Mouse (Mus musculus) cerebellum, adult 11 months (tissue): ENCODE data around the gene Tctn1.

Experiments
- DNase-seq: peaks from one replicate; pipeline ENCODE4 v3.0.0; 2022

Tctn1 gene

DNA sequence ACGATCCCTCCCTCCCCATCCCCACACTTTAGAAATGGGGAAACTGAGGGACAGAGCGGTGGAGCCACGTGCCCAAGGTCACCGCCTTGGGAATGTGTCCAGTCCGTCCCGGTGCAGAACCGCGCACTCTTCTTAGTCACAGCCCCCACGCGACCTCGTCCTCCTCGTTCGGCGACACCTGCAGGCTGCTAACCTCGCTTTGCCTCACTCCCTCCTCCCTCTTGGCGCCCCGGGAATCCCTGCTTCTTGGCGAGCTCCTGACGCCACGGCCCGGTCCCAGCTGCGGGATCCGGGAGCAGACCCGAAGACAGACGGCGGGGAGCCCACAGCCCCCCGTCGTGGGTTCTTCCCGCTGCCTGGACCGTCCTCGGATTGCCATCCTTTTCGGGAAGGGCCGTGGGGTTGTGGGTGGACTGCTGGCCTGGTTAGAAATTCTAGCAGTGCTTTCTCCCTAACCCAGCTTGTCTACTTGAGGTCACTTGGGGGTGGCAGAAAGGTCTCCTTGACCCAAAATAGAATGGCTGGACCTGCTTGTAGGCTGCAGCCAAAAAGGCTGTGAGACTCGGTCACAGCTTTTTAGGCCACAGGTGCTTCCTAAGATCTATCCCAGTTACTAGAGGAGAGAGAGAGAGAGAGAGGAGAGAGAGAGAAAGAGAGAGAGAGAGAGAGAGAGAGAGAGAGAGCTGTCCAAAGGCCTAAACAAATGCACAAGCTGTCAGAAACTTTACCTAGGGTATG lies 20.9 kb upstream of the Tctn1 start:
- peak; percentile 67 for DNase-seq

GRCm38 (mm10) chr5:122284183-122285028 lies 20.1 kb upstream of the Tctn1 start, which contains the start of gene Pptc7:
Pptc7 (plus strand) TSS chr5:122284365.
- peak; percentile 83 for DNase-seq

DNA sequence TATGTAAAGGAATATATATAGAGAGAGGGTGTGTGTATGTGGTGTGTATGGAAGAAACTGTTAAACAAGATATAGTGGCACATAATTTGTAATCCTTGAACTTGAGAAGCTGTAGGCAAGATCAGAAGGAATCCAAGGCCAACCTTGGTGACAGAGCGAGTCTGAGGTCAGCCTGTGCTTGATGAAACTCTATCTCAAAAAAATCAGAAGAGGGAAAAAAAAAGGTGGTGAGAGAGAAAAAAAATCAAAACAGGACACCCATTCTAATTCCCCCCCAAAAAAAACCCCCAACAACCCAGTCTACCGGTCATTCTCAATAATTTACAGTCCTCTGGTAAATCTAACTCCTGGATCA lies 19.5 kb upstream of the Tctn1 start:
- no peak for DNase-seq

DNA sequence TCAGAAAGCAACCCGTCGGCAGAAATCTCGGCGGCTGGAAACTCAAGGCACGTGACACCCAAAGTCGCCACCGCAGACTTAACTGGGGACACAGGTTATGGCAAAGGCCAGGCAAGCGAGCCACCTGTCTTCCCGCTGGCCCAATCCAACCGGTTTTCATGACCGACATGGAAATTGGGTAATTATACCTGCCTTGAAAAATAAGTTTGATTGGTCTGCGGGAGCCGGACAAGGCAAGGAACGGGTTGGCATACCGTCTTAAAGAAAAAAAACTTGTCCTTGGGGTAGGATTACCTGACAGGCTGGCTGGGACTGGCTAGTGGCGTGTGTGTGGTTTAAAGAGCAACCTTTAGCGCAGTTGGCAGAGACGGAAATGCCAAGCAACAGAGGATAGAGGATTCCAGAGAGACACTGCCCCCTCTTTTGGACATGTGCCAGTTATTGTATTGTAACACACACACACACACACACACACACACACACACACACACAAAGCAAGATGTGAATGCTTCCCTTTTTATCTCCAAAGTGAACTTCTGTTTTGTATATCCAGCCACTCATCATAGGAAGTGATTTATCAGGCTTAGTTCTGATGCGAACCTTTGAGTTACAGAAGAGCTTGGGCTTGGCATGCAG lies 16.7 kb upstream of the Tctn1 start:
- DNase-seq: no peak

DNA sequence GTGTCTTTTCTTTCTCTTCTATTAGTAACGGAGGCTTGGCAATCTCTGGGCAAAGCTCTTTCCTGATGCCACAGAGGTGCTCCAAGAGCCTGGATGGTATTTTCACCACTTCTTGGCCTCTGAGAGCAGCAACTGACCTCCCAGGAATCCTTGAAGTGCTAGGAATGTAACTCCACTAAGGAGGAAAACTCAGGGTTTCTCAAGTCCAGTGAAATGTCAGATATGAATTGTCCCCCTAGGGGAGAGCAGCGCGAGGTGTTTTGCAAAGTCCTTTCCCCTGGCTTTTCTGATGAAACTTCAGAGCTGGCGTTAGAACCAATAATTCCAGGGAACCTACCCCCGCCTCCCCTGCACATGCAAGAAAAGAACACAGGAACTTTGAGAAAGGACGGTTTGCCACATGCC lies 16.2 kb upstream of the Tctn1 start:
- no peak for DNase-seq

- DNase-seq: no peak
Observed at GRCm38 (mm10) chr5:122279799-122280421, 15.7 kb upstream of the Tctn1 start.

- peak; percentile 57 for DNase-seq
Observed at GRCm38 (mm10) chr5:122278946-122279345, 14.7 kb upstream of the Tctn1 start.

DNA sequence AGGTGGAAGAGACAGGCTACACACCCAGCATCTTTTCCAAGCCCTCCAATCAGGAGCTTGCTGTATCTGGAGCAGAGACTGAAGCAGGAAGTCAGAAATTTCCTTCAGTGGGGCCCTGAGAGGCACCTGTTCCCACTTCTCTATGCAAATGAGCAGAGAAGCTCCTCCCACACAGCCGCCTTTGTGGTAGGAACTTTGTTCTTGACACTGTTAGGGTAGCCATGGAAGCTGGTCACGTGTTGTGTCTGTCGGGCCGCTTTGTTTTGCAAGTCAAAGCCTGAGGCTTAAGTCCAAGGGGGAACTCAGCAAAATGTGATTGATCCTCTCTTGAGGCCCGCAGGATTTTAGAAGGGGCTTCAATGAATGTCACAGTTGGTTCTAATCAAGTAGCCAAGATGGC lies 10.5 kb upstream of the Tctn1 start:
- no peak for DNase-seq

DNA sequence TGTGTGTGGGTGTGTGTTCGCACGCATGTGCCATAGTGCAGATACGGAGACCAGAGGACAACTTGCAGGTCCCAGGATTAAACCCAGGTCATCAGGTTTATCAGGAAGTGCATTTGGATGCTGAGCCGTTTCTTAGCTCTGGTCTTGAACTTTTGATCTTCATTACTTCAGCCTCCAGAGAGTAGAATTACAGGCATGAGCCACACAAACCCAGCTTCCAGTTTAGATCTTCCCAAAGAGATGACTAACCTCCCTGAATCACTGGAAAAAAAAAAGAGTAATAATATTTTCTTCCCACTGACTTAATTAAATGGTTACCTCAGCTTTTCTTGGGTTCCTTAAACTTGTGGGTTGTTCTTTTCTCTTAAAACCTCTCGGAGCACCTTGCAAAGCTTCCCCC lies 8.6 kb upstream of the Tctn1 start:
- DNase-seq: no peak

- DNase-seq: no peak
Observed at GRCm38 (mm10) chr5:122268858-122269604, 4.8 kb upstream of the Tctn1 start.

- DNase-seq: peak; percentile 70
Observed at GRCm38 (mm10) chr5:122267899-122268298, 3.6 kb upstream of the Tctn1 start.

DNA sequence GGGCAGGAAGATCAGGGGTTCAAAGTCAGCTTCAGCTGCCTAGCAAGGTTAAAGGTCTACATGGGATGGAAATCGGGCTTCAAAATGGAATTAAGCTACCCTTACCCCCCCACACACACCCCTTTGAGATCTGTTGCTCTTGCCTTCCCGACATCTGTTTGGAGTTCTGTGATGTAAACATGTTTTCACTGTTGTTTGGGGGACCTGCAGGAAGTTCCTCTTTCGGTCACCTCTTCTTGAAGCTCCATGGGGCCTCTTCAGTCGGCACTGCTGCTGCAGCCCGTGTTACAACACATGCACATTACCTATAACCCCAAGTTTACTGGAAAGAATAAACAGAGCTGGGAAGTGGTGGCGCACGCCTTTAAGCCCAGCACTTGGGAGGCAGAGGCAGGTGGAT lies 2.9 kb upstream of the Tctn1 start:
- DNase-seq: no peak

GRCm38 (mm10) chr5:122265942-122266341 lies 1.7 kb upstream of the Tctn1 start:
- DNase-seq: no peak

DNA sequence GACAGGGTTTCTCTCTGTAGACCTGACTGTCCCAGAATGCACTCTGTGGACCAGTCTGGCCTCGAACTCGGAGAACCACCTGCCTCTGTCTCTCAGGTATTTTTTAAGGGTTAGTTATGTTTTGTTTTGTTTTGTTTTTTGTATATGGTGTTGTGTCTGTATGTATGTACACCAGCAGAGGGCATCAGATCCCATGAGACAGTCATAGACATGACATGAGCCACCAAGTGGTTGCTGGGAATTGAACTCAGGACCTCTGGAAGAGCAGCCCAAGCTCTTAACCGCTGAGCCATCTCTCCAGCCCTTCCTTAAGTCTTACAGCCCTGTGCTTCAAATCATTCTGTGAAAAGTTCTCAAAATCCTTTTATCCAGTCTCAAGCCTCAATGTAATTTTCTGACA lies 927 bp upstream of the Tctn1 start:
- DNase-seq: no peak

GRCm38 (mm10) chr5:122262104-122262503 lies 2.2 kb downstream of the Tctn1 start:
- DNase-seq: no peak

DNA sequence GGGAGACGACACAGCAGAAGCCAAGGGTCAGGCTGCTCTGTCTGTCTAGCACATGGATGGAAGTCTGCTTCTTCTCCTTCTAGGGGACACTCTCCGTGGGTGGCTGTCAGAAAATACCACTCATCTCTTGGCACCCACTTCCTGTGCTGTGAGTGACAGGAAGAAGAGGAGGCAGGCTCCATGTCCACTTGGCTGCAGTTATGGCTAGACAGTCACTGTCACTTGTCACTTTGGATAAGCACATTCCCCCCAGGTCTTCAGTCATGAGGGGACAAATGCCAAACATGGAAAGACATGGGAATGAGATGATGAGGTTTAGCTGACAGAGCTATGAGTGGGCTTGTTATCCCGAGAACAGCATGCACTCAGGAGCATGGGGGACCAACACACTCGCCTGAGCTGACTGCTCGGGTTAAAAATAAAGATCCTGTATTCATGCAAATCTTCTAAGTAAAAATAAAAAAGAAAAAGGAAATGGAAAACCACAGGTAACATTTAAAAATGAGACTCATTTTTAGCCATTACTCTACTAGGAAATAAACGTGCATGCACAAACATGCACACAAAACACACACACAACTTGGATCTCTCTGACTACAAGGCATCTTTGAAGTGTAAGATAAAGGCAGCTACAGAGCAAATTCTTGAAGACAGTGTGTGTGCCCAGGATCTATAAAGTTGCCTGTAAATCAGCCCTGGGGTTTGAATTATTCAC lies 6.1 kb downstream of the Tctn1 start:
- no peak for DNase-seq

- DNase-seq: no peak
Observed at GRCm38 (mm10) chr5:122251895-122252606, 12.2 kb downstream of the Tctn1 start.

GRCm38 (mm10) chr5:122249281-122249680 lies 15.0 kb downstream of the Tctn1 start:
- DNase-seq: peak; percentile 39

- no peak for DNase-seq
Observed at GRCm38 (mm10) chr5:122247934-122248333, 16.3 kb downstream of the Tctn1 start.

DNA sequence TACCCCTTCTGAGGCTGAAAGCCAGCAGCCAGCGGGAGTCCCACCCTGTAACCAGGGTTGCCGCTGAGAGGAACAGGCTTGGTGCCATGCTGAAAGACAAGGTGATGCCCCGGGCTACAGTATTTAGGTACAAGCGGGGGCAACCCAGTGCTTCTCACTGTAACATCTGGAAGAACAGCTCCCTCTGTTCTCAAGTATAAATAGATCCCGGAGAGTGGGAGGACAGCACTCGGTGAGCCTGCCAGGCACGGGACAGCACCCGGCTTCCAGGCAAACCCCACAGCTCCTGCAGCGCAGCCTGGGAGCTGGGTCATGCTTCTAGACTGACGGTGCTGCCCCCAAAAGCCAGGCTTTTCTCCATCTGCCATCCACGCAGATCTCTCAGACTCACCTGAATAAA lies 16.7 kb downstream of the Tctn1 start:
- DNase-seq: no peak

DNA sequence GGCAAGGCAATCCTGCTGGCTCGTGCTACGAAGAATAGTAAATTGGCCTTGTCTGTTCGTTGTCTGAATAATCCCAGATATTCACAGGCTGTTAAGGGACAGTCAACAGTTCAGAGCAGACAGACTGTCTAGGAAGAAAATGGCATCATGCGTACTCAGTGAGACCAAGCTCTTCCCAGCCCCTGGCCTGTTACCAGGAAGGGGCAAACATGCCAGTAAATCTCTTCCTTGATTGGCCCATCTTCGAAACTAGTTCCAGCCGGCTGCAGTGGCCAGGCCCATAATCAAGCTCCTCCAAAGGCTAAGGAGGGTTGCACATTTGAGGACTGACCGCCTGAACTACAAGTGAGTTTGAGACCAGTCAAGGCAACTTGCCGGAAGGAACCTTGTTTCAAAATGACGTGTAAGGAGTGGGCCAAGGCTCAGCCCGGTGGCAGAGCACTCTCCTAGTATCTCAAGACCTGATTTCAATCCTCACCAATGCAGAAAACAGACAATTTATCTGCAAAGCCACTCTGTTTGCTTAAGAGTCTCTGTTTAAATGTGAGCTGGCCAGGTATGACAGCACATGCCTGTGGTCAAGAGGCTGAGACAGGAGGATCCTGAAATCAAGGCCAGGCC lies 17.6 kb downstream of the Tctn1 start:
- no peak for DNase-seq
